ENCODE assay signal across 8 mouse cellular contexts in genomic region chr8:70659604-70660272, GRCm38 (mm10). TPM values are rescaled to one million over a fixed set of nuclear protein-coding genes. Genes with fewer than 3 reads are reported as not detected.
DNase-seq lines count a peak whose midpoint lies in the region; ATAC-seq lines count a peak whose summit lies in the region.

No protein-coding gene starts in this region.

- H3K27me3 ChIP-seq in hindbrain, embryonic 15.5 days: no peaks in the 10 kb centered on the region

- H3K4me3 ChIP-seq in hindbrain, embryonic 15.5 days: peak overlapping the region; percentile 78

- peak; percentile 90 for ATAC-seq in hindbrain, embryonic 15.5 days (ENCODE audit: low FRiP score, low read depth)

- peak overlapping the region; percentile 96 for H3K4me2 ChIP-seq in hindbrain, embryonic 15.5 days

- H3K9me3 ChIP-seq in hindbrain, embryonic 15.5 days: no peaks in the 10 kb centered on the region

- under 1% methylated on average over 42 of the region's 44 CpGs for WGBS in hindbrain, embryonic 15.5 days

- peak; percentile 58 for DNase-seq in T-cell, adult 2 months (ENCODE audit: low spot score)
- DNase-seq in cerebellum, postnatal 25 days: peak; percentile 66 to 83
- DNase-seq in frontal cortex, postnatal 36 days (ENCODE audit: low spot score in 2 of 2): peak; percentile 68
- peak; percentile 67 for DNase-seq in left cerebral cortex, adult 11 months (ENCODE audit: low spot score)
- DNase-seq in lung, postnatal 36 days: peak; percentile 94
- DNase-seq in retina, postnatal 1 day: peak; percentile 95
- peak; percentile 96 for DNase-seq in thymus, postnatal 4 days

- H3K9ac ChIP-seq in hindbrain, embryonic 15.5 days: peak overlapping the region; percentile 70

- 0 out of 2 replicates have a peak, but pooled peaks cover 4% of the 10 kb centered on the region for H3K36me3 ChIP-seq in hindbrain, embryonic 15.5 days

- H3K27ac ChIP-seq in hindbrain, embryonic 15.5 days (replicated peaks): peak overlapping the region; percentile 65

- peaks cover 39% of the 10 kb centered on the region for H3K4me1 ChIP-seq in hindbrain, embryonic 15.5 days (replicated peaks)

RNA-seq across cellular contexts. Expression of gene Pgpep1, which starts 0.5 kb away (rescaled TPM):
- polyA plus RNA-seq in hindbrain, embryonic 15.5 days (2015; fragmentation: Nextera tagmentation; extraction: Ambion mirVana): 76.5 and 77.8 TPM in 2 replicates

RNA-seq across cellular contexts. Expression of gene Lsm4, which starts 13.3 kb away (rescaled TPM):
- polyA plus RNA-seq in hindbrain, embryonic 15.5 days (2015; fragmentation: Nextera tagmentation; extraction: Ambion mirVana): 192 and 193 TPM in 2 replicates

RNA-seq across cellular contexts. Expression of gene Gdf15, which starts 27.5 kb away (rescaled TPM):
- polyA plus RNA-seq in hindbrain, embryonic 15.5 days (2015; fragmentation: Nextera tagmentation; extraction: Ambion mirVana): 0.25 and 0.30 TPM in 2 replicates

RNA-seq across cellular contexts. Expression of gene Jund, which starts 39.0 kb away (rescaled TPM):
- polyA plus RNA-seq in hindbrain, embryonic 15.5 days (2015; fragmentation: Nextera tagmentation; extraction: Ambion mirVana): 98.4 and 105 TPM in 2 replicates

RNA-seq across cellular contexts. Expression of gene Iqcn, which starts 43.5 kb away (rescaled TPM):
- polyA plus RNA-seq in hindbrain, embryonic 15.5 days (2015; fragmentation: Nextera tagmentation; extraction: Ambion mirVana): 0.09 TPM in 2 replicates

Comparison
In these comparisons a context has a peak if more than half of its experiments do, and no peak if none do; other contexts are left out.
1. Peak in every context shown above with its lines: DNase-seq, ATAC-seq, H3K4me3 ChIP-seq and H3K27ac ChIP-seq.